8 mouse cellular contexts compared by ENCODE assay signal in the genomic region with DNA sequence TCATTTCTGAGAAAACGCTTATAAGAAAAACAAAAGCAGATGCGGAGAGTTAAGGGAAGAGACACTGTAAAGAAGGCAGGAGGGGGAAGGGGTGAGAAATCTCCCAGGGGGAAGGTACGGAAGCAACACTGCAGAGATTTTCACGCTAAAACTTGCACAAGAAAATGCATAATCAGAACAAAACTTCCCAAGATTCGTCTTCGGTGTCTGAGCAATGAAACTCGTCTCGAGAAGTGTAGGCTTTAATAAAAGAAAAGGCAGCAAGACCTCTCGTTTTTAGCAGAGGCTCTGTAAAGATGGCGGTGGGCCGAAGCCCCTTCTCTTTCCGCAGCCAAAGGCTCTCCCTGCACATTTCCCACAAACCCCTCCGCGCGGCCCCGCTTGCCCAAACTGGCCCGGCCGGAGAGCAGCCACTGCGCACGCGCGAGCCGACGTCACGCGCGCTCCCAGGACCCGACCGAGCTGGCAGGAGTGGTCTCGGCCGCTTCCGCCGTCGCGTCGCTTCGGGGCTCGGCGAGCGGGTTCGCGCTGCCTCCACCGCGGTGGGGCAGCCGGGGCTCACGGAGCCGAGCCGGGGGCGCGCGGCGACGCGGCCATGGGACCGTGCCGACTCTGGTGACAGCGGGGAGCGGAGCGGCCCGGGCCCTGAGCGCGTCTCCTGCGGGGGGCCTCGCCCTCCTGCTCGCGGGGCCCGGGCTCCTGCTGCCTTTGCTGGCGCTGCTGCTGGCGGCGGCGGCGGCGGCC. TPM values are rescaled to one million over a fixed set of nuclear protein-coding genes. Genes with fewer than 3 reads are reported as not detected.
A peak's percentile ranks its signal among the peaks of the same experiment; 100 is the strongest.
DNase-seq lines count a peak whose midpoint lies in the region; ATAC-seq and TF ChIP-seq lines count a peak whose summit lies in the region.

Gene Tnks2 (plus strand): TSS at position 445 of the 744 bp plus-strand sequence.

- no peaks in the 10 kb centered on the region for H3K9me3 ChIP-seq in embryonic facial prominence, embryonic 13.5 days
- H3K9me3 ChIP-seq in limb, embryonic 13.5 days, result no peaks in the 10 kb centered on the region
- H3K9me3 ChIP-seq in midbrain, embryonic 16.5 days (replicated peaks; ENCODE audit: control insufficient read depth, low read length, poor library complexity, severe bottlenecking), result no peaks in the 10 kb centered on the region

- H3K36me3 ChIP-seq in embryonic facial prominence, embryonic 13.5 days, result peaks cover 6% of the 10 kb centered on the region
- H3K36me3 ChIP-seq in heart, adult 2 months (ENCODE audit: control insufficient read depth, insufficient read depth, low read length), result peaks cover 15% of the 10 kb centered on the region
- peaks cover 8% of the 10 kb centered on the region; the same call in 1 of the 2 replicates for H3K36me3 ChIP-seq in limb, embryonic 13.5 days
- 0 out of 2 replicates have a peak, but pooled peaks cover 2% of the 10 kb centered on the region for H3K36me3 ChIP-seq in midbrain, embryonic 16.5 days (ENCODE audit: control insufficient read depth, insufficient read depth, low read length)

- H3K27ac ChIP-seq in embryonic facial prominence, embryonic 13.5 days, result peak within 1 kb of the TSS; percentile 99
- peak within 1 kb of the TSS; percentile 99 for H3K27ac ChIP-seq in heart, adult 2 months
- peak within 1 kb of the TSS; percentile 98 for H3K27ac ChIP-seq in limb, embryonic 13.5 days
- peak within 1 kb of the TSS; percentile 95 for H3K27ac ChIP-seq in midbrain, embryonic 16.5 days (ENCODE audit: low read length)

- peak within 1 kb of the TSS; percentile 69 for H3K4me2 ChIP-seq in embryonic facial prominence, embryonic 13.5 days
- H3K4me2 ChIP-seq in limb, embryonic 13.5 days (replicated peaks), result peak within 1 kb of the TSS; percentile 84
- peak within 1 kb of the TSS; percentile 77 for H3K4me2 ChIP-seq in midbrain, embryonic 16.5 days (ENCODE audit: low read length)

- peaks cover 11% of the 10 kb centered on the region for H3K79me2 ChIP-seq in heart, adult 2 months (replicated peaks; ENCODE audit: control insufficient read depth, insufficient read depth, low read length)

- peak; percentile 92 for TF ChIP-seq POLR2A in heart, adult 2 months (IDR thresholded peaks at IDR 0.05; ENCODE audit: insufficient read depth, low read depth, low read length)

- H3K4me1 ChIP-seq in embryonic facial prominence, embryonic 13.5 days, result peaks cover 15% of the 10 kb centered on the region
- peaks cover 12% of the 10 kb centered on the region for H3K4me1 ChIP-seq in heart, adult 2 months (ENCODE audit: control insufficient read depth, insufficient read depth, low read length)
- peaks cover 17% of the 10 kb centered on the region for H3K4me1 ChIP-seq in limb, embryonic 13.5 days
- H3K4me1 ChIP-seq in midbrain, embryonic 16.5 days (ENCODE audit: control insufficient read depth, insufficient read depth, low read length), result peaks cover 17% of the 10 kb centered on the region

- intact Hi-C loops in heart, adult 2 months (cut with DNase I), result loop anchor here (1.0 kb wide), 1 partner anchor 16 kb away; no protein-coding TSS in a partner anchor

- peak; percentile 93 for DNase-seq in 3134 (ENCODE audit: extremely low read depth, insufficient read length, low spot score)
- DNase-seq in adrenal gland, postnatal 36 days, result peak; percentile 99
- peak; percentile 97 to 98 for DNase-seq in heart, adult 2 months
- DNase-seq in kidney, adult 8-10 months, result peak; percentile 95 to 96
- DNase-seq in spleen, postnatal 10 days (ENCODE audit: low spot score in 2 of 2), result peak; percentile 88 to 95

- H3K9ac ChIP-seq in embryonic facial prominence, embryonic 13.5 days, result peak within 1 kb of the TSS; percentile 99
- H3K9ac ChIP-seq in heart, adult 2 months (ENCODE audit: low read depth, low read length), result peak within 1 kb of the TSS; percentile 99
- peak within 1 kb of the TSS; percentile 98 for H3K9ac ChIP-seq in limb, embryonic 13.5 days
- peak within 1 kb of the TSS; percentile 95 for H3K9ac ChIP-seq in midbrain, embryonic 16.5 days (ENCODE audit: low read depth, low read length)

- H3K4me3 ChIP-seq in embryonic facial prominence, embryonic 13.5 days, result peak within 1 kb of the TSS; percentile 98
- H3K4me3 ChIP-seq in heart, adult 2 months, result peak within 1 kb of the TSS; percentile 91
- H3K4me3 ChIP-seq in limb, embryonic 13.5 days, result peak within 1 kb of the TSS; percentile 98
- H3K4me3 ChIP-seq in midbrain, embryonic 16.5 days (ENCODE audit: low read depth, low read length), result peak within 1 kb of the TSS; percentile 83

- ATAC-seq in embryonic facial prominence, embryonic 13.5 days (ENCODE audit: insufficient number of reproducible peaks, insufficient read depth, low FRiP score, low TSS enrichment, low read depth), result peak; percentile 93
- ATAC-seq in limb, embryonic 13.5 days (ENCODE audit: low FRiP score, low read depth), result peak; percentile 96
- peak; percentile 96 for ATAC-seq in midbrain, embryonic 16.5 days

- TF ChIP-seq CTCF in heart, adult 2 months (IDR thresholded peaks at IDR 0.05), result no peak

- TF ChIP-seq EP300 in heart, adult 2 months (IDR thresholded peaks at IDR 0.05; ENCODE audit: insufficient read depth, low read depth, low read length), result 0 out of 2 replicates have a peak, but pooled peaks have one; percentile 42

- under 1% methylated on average over 70 of the region's 73 CpGs for WGBS in embryonic facial prominence, embryonic 13.5 days
- under 1% methylated on average over 73 of the region's 73 CpGs for WGBS in heart, adult 2 months
- WGBS in limb, embryonic 13.5 days, result 0% methylated on average over 71 of the region's 73 CpGs
- under 1% methylated on average over 71 of the region's 73 CpGs for WGBS in midbrain, embryonic 16.5 days

- H3K27me3 ChIP-seq in embryonic facial prominence, embryonic 13.5 days, result no peaks in the 10 kb centered on the region
- H3K27me3 ChIP-seq in heart, adult 2 months (ENCODE audit: control insufficient read depth, insufficient read depth, low read length), result no peaks in the 10 kb centered on the region
- no peaks in the 10 kb centered on the region for H3K27me3 ChIP-seq in limb, embryonic 13.5 days
- no peaks in the 10 kb centered on the region for H3K27me3 ChIP-seq in midbrain, embryonic 16.5 days (ENCODE audit: control insufficient read depth, insufficient read depth, low read depth, low read length)

RNA-seq across cellular contexts. Expression of gene Tnks2, which starts in this region (rescaled TPM):
- total RNA-seq in adrenal gland, postnatal 36 days (2021), result 100 to 1,000 TPM; 109 to 123 TPM
- polyA plus RNA-seq in embryonic facial prominence, embryonic 13.5 days (2015; fragmentation: Nextera tagmentation; extraction: Ambion mirVana), result 46.3 and 52.7 TPM in 2 replicates
- 10 to 100 TPM; 69.4 to 72.8 TPM for total RNA-seq in heart, adult 2 months (2021)
- polyA plus RNA-seq in heart, adult 2 months (2012; rRNA removed), result 18.6 and 34.9 TPM in 2 replicates
- polyA plus RNA-seq in limb, embryonic 13.5 days (2015; fragmentation: Nextera tagmentation; extraction: Ambion mirVana), result 51.8 and 52.3 TPM in 2 replicates
- 42.4 and 45.4 TPM in 2 replicates for polyA plus RNA-seq in midbrain, embryonic 16.5 days (2015; fragmentation: Nextera tagmentation; extraction: Ambion mirVana)

Comparison
In these comparisons a context has a peak if more than half of its experiments do, and no peak if none do; other contexts are left out.
1. Peak in every context shown above with its lines: DNase-seq, ATAC-seq, H3K4me3 ChIP-seq and H3K27ac ChIP-seq.